Mouse (Mus musculus): ENCODE measurements around the gene Ankrd11.

Gene Ankrd11

GRCm38 (mm10) chr8:123005328-123005727, 36.7 kb downstream of the Ankrd11 start:
- DNase-seq (ENCODE audit: low read depth, low spot score), result no peak

- DNase-seq (ENCODE audit: low read depth, low spot score), result peak; percentile 19
Measured at GRCm38 (mm10) chr8:123004033-123004922, 37.8 kb downstream of the Ankrd11 start.

GRCm38 (mm10) chr8:123000311-123000710, 41.8 kb downstream of the Ankrd11 start:
- DNase-seq (ENCODE audit: low read depth, low spot score), result no peak

- no peak for DNase-seq (ENCODE audit: low read depth, low spot score)
Measured at GRCm38 (mm10) chr8:122997963-122998362, 44.1 kb downstream of the Ankrd11 start.

GRCm38 (mm10) chr8:122993740-122994139, 48.3 kb downstream of the Ankrd11 start:
- no peak for DNase-seq (ENCODE audit: low read depth, low spot score)

GRCm38 (mm10) chr8:122993031-122993430, 49.0 kb downstream of the Ankrd11 start:
- DNase-seq (ENCODE audit: low read depth, low spot score), result no peak

GRCm38 (mm10) chr8:122992296-122992695, 49.8 kb downstream of the Ankrd11 start:
- DNase-seq (ENCODE audit: low read depth, low spot score), result peak; percentile 41

- DNase-seq (ENCODE audit: low read depth, low spot score), result no peak
Measured at GRCm38 (mm10) chr8:122991368-122991767, 50.7 kb downstream of the Ankrd11 start.

- DNase-seq (ENCODE audit: low read depth, low spot score), result no peak
Measured at GRCm38 (mm10) chr8:122989976-122990375, 52.1 kb downstream of the Ankrd11 start.

- no peak for DNase-seq (ENCODE audit: low read depth, low spot score)
Measured at GRCm38 (mm10) chr8:122988955-122989354, 53.1 kb downstream of the Ankrd11 start.

GRCm38 (mm10) chr8:122987255-122987654, 54.8 kb downstream of the Ankrd11 start:
- DNase-seq (ENCODE audit: low read depth, low spot score), result no peak

- no peak for DNase-seq (ENCODE audit: low read depth, low spot score)
Measured at GRCm38 (mm10) chr8:122986501-122987184, 55.4 kb downstream of the Ankrd11 start.

- DNase-seq (ENCODE audit: low read depth, low spot score), result no peak
Measured at GRCm38 (mm10) chr8:122984175-122984574, 57.9 kb downstream of the Ankrd11 start.

GRCm38 (mm10) chr8:122983178-122983942, 58.7 kb downstream of the Ankrd11 start:
- DNase-seq (ENCODE audit: low read depth, low spot score), result no peak

GRCm38 (mm10) chr8:122981646-122982045, 60.4 kb downstream of the Ankrd11 start:
- DNase-seq (ENCODE audit: low read depth, low spot score), result no peak

GRCm38 (mm10) chr8:122979865-122980509, 62.1 kb downstream of the Ankrd11 start:
- no peak for DNase-seq (ENCODE audit: low read depth, low spot score)

GRCm38 (mm10) chr8:122979424-122979823, 62.7 kb downstream of the Ankrd11 start:
- DNase-seq (ENCODE audit: low read depth, low spot score), result no peak

- DNase-seq (ENCODE audit: low read depth, low spot score), result no peak
Measured at GRCm38 (mm10) chr8:122976046-122976445, 66.0 kb downstream of the Ankrd11 start.

GRCm38 (mm10) chr8:122969964-122970620, 72.0 kb downstream of the Ankrd11 start:
- no peak for DNase-seq (ENCODE audit: low read depth, low spot score)

GRCm38 (mm10) chr8:122968145-122968544, 73.9 kb downstream of the Ankrd11 start:
- no peak for DNase-seq (ENCODE audit: low read depth, low spot score)

GRCm38 (mm10) chr8:122966638-122967037, 75.4 kb downstream of the Ankrd11 start:
- DNase-seq (ENCODE audit: low read depth, low spot score), result no peak
